12 mouse cellular contexts compared by ENCODE assay signal in the genomic region with DNA sequence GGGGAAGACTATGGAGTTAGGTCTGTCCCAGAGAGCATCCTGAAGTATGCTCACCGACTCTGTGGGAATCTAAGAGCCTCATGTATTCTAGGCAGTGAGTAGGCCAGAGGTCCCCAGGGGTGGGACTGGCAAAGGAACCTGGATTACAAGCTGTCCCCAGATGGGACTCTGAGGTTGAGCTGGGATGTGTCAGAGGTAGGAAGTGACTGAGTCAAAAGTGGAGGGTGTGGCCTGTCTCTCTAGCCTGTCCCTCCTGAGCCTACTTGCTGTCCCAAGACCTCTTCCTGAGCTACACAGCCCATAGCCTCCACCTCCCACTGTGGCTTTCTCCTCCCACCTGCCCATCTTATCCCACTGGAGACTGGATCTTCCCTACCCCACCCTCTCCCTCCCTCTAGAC. TPM values are rescaled to one million over a fixed set of nuclear protein-coding genes. Genes with fewer than 3 reads are reported as not detected.
DNase-seq lines count a peak whose midpoint lies in the region; ATAC-seq lines count a peak whose summit lies in the region.
"Had no signal": no experiment of that assay in that cellular context is flagged by ENCODE, and none has a peak within 500 bp of the region (broad histone marks: within the 10 kb centered on the region; RNA-seq: fewer than 3 reads in every experiment).

No protein-coding gene starts in this region.

- H3K27ac ChIP-seq in heart, embryonic 14.5 days (replicated peaks in 1 of 2; ENCODE audit: control insufficient read depth in 1 of 2, insufficient read depth in 1 of 2, low read depth in 2 of 2, low read length in 2 of 2): no peak overlapping the region
- H3K27ac ChIP-seq in midbrain, embryonic 13.5 days: no peak overlapping the region
- H3K27ac ChIP-seq in midbrain, embryonic 10.5 days (replicated peaks): no peak overlapping the region
- no peak overlapping the region for H3K27ac ChIP-seq in neural tube, embryonic 15.5 days (replicated peaks)
- H3K27ac ChIP-seq: liver, embryonic 14.5 days; stomach, postnatal 0 days had no signal

- no peak for ATAC-seq in heart, embryonic 14.5 days (ENCODE audit: insufficient number of reproducible peaks, insufficient read depth, low FRiP score, low read depth)
- ATAC-seq in midbrain, embryonic 13.5 days: no peak
- ATAC-seq in neural tube, embryonic 15.5 days (ENCODE audit: low FRiP score): no peak

- no peaks in the 10 kb centered on the region for H3K36me3 ChIP-seq in heart, embryonic 14.5 days (ENCODE audit: control insufficient read depth, insufficient read depth, low read length)
- H3K36me3 ChIP-seq in midbrain, embryonic 13.5 days: no peaks in the 10 kb centered on the region
- no peaks in the 10 kb centered on the region for H3K36me3 ChIP-seq in midbrain, embryonic 10.5 days
- no peaks in the 10 kb centered on the region for H3K36me3 ChIP-seq in neural tube, embryonic 15.5 days
- H3K36me3 ChIP-seq: G1E had no signal

- DNase-seq in adrenal gland, adult (ENCODE audit: inconsistent age in 2 of 2, low spot score in 1 of 2): peak; percentile 49 to 54
- DNase-seq in adrenal gland, postnatal 14 days: no peak
- no peak for DNase-seq in heart, postnatal 25 days (ENCODE audit: low spot score)
- no peak for DNase-seq in midbrain, embryonic 10.5 days (ENCODE audit: low spot score)
- no peak for DNase-seq in adrenal gland, adult 18-20 months (ENCODE audit: low spot score in 2 of 2)
- DNase-seq: gastrocnemius, postnatal 14 days had no signal

- peaks cover 11% of the 10 kb centered on the region; the same call in 1 of the 2 replicates for H3K27me3 ChIP-seq in heart, embryonic 14.5 days (ENCODE audit: control insufficient read depth, insufficient read depth, low read length)
- peaks cover 31% of the 10 kb centered on the region for H3K27me3 ChIP-seq in midbrain, embryonic 13.5 days
- H3K27me3 ChIP-seq in midbrain, embryonic 10.5 days (ENCODE audit: low read depth, poor library complexity, severe bottlenecking): peaks cover 64% of the 10 kb centered on the region
- peaks cover 5% of the 10 kb centered on the region; the same call in 1 of the 2 replicates for H3K27me3 ChIP-seq in neural tube, embryonic 15.5 days (replicated peaks)

- WGBS in heart, embryonic 14.5 days: 52% methylated on average over 1 of the region's 1 CpGs
- WGBS in midbrain, embryonic 13.5 days: 61% methylated on average over 1 of the region's 1 CpGs
- 71% methylated on average over 1 of the region's 1 CpGs for WGBS in midbrain, embryonic 10.5 days
- WGBS in neural tube, embryonic 15.5 days: 77% methylated on average over 1 of the region's 1 CpGs

- peak overlapping the region; percentile 87; the same call in 1 of the 2 replicates for H3K9ac ChIP-seq in heart, embryonic 14.5 days (ENCODE audit: low read length)
- no peak overlapping the region for H3K9ac ChIP-seq in midbrain, embryonic 13.5 days (replicated peaks)
- peak overlapping the region; percentile 72; the same call in 1 of the 2 replicates for H3K9ac ChIP-seq in neural tube, embryonic 15.5 days (replicated peaks)
- H3K9ac ChIP-seq: liver, embryonic 14.5 days had no signal

- peak overlapping the region; percentile 94 for H3K4me2 ChIP-seq in heart, embryonic 14.5 days (ENCODE audit: low read length)
- H3K4me2 ChIP-seq in midbrain, embryonic 13.5 days (replicated peaks): peak overlapping the region; percentile 90; the same call in 1 of the 2 replicates
- peak overlapping the region; percentile 92 for H3K4me2 ChIP-seq in neural tube, embryonic 15.5 days

- H3K4me3 ChIP-seq in heart, embryonic 14.5 days (ENCODE audit: control insufficient read depth in 1 of 2, insufficient read depth in 1 of 2, low read depth in 1 of 2, low read length in 2 of 2): peak overlapping the region in 1 of 2 experiments; percentile 71; a peak in 2 of 4 replicates
- peak overlapping the region; percentile 54; the same call in 1 of the 2 replicates for H3K4me3 ChIP-seq in midbrain, embryonic 13.5 days (replicated peaks)
- H3K4me3 ChIP-seq in midbrain, embryonic 10.5 days: no peak overlapping the region
- H3K4me3 ChIP-seq in neural tube, embryonic 15.5 days (replicated peaks): peak overlapping the region; percentile 67

- H3K9me3 ChIP-seq in heart, embryonic 14.5 days (ENCODE audit: control insufficient read depth, low read length): no peaks in the 10 kb centered on the region
- no peaks in the 10 kb centered on the region for H3K9me3 ChIP-seq in midbrain, embryonic 13.5 days
- no peaks in the 10 kb centered on the region for H3K9me3 ChIP-seq in midbrain, embryonic 10.5 days (replicated peaks)
- no peaks in the 10 kb centered on the region for H3K9me3 ChIP-seq in neural tube, embryonic 15.5 days (replicated peaks)
- H3K9me3 ChIP-seq: G1E had no signal

- H3K4me1 ChIP-seq in heart, embryonic 14.5 days (ENCODE audit: control insufficient read depth in 2 of 2, insufficient read depth in 2 of 2, low read length in 2 of 2): peaks cover 23 to 39% of the 10 kb centered on the region in 2 experiments
- peaks cover 20% of the 10 kb centered on the region for H3K4me1 ChIP-seq in midbrain, embryonic 13.5 days (replicated peaks)
- H3K4me1 ChIP-seq in midbrain, embryonic 10.5 days: peaks cover 18% of the 10 kb centered on the region
- H3K4me1 ChIP-seq in neural tube, embryonic 15.5 days: peaks cover 27% of the 10 kb centered on the region

- intact Hi-C loops in heart, postnatal 25 days (cut with DNase I): no loop called here

RNA-seq across cellular contexts. Expression of gene Dok7, which starts 1.6 kb away (rescaled TPM):
- 10.7 and 12.4 TPM in 2 replicates for total RNA-seq in adrenal gland, postnatal 14 days (2021)
- 7.9 and 8.8 TPM in 2 replicates for polyA plus RNA-seq in heart, embryonic 14.5 days (2014; fragmentation: Nextera tagmentation; extraction: Ambion mirVana)
- total RNA-seq in heart, postnatal 25 days (2021): 10 to 100 TPM; 34.5 to 43.8 TPM
- polyA plus RNA-seq in midbrain, embryonic 13.5 days (2015; fragmentation: Nextera tagmentation; extraction: Ambion mirVana): 2.2 and 3.4 TPM in 2 replicates
- polyA plus RNA-seq in midbrain, embryonic 10.5 days (2016; fragmentation: Nextera tagmentation; extraction: Ambion mirVana): 0.27 and 0.42 TPM in 2 replicates
- 7.4 and 10.5 TPM in 2 replicates for polyA plus RNA-seq in neural tube, embryonic 15.5 days (2015; fragmentation: Nextera tagmentation; extraction: Ambion mirVana)
- total RNA-seq in adrenal gland, adult 18-20 months (2021): 10 to 100 TPM in 1 of 2 experiments, 1 to 10 TPM in 1; 7.4 to 16.0 TPM
- total RNA-seq: G1E had no signal
- polyA plus RNA-seq: G1E had no signal

RNA-seq across cellular contexts. Expression of gene Hgfac, which starts 16.9 kb away (rescaled TPM):
- total RNA-seq in adrenal gland, postnatal 14 days (2021): 3.7 and 36.1 TPM in 2 replicates
- polyA plus RNA-seq in heart, embryonic 14.5 days (2014; fragmentation: Nextera tagmentation; extraction: Ambion mirVana): 0.49 and 0.77 TPM in 2 replicates
- total RNA-seq in heart, postnatal 25 days (2021): under 1 TPM; 0.34 TPM
- 1.0 and 1.2 TPM in 2 replicates for polyA plus RNA-seq in midbrain, embryonic 13.5 days (2015; fragmentation: Nextera tagmentation; extraction: Ambion mirVana)
- 0.28 and 0.53 TPM in 2 replicates for polyA plus RNA-seq in midbrain, embryonic 10.5 days (2016; fragmentation: Nextera tagmentation; extraction: Ambion mirVana)
- 0.46 and 1.4 TPM in 2 replicates for polyA plus RNA-seq in neural tube, embryonic 15.5 days (2015; fragmentation: Nextera tagmentation; extraction: Ambion mirVana)
- total RNA-seq in adrenal gland, adult 18-20 months (2021): under 1 TPM; 0.22 to 0.96 TPM
- polyA plus RNA-seq: G1E had no signal

RNA-seq across cellular contexts. Expression of gene Lrpap1, which starts 47.4 kb away (rescaled TPM):
- 80.8 and 88.8 TPM in 2 replicates for total RNA-seq in adrenal gland, postnatal 14 days (2021)
- 124 and 150 TPM in 2 replicates for polyA plus RNA-seq in heart, embryonic 14.5 days (2014; fragmentation: Nextera tagmentation; extraction: Ambion mirVana)
- 10 to 100 TPM; 46.7 to 47.3 TPM for total RNA-seq in heart, postnatal 25 days (2021)
- 108 and 114 TPM in 2 replicates for polyA plus RNA-seq in midbrain, embryonic 13.5 days (2015; fragmentation: Nextera tagmentation; extraction: Ambion mirVana)
- polyA plus RNA-seq in midbrain, embryonic 10.5 days (2016; fragmentation: Nextera tagmentation; extraction: Ambion mirVana): 84.5 and 105 TPM in 2 replicates
- 150 and 155 TPM in 2 replicates for polyA plus RNA-seq in neural tube, embryonic 15.5 days (2015; fragmentation: Nextera tagmentation; extraction: Ambion mirVana)
- total RNA-seq in adrenal gland, adult 18-20 months (2021): 100 to 1,000 TPM; 115 TPM

Comparison
In these comparisons a context has a peak if more than half of its experiments do, and no peak if none do; other contexts are left out.
1. DNase-seq: peak in adrenal gland, adult (2 of 2); none in adrenal gland, postnatal 14 days (single experiment), heart, postnatal 25 days (single experiment), midbrain, embryonic 10.5 days (single experiment) and adrenal gland, adult 18-20 months (0 of 2).
2. Peak in every context shown above with its lines, with median percentiles within 50 percentile points of each other: H3K4me2 ChIP-seq.